Mouse (Mus musculus) ES-E14 (cell line): ENCODE results near the gene Rnls. TPM values are rescaled to one million over a fixed set of nuclear protein-coding genes. Genes with fewer than 3 reads are reported as not detected.

Source experiments
- DNase-seq: peaks from one replicate; pipeline ENCODE4 v3.0.0-alpha.2; 2013; ENCODE audit warnings: low read depth, low spot score
- H3K27ac ChIP-seq: 2 replicates; pipeline ENCODE4 v1.5.1; 2012; ENCODE audit warnings: low read depth, mild to moderate bottlenecking, low read length, moderate library complexity, mixed read lengths; ENCODE audit not compliant: poor library complexity, insufficient read depth, severe bottlenecking
- H3K36me3 ChIP-seq: 2 replicates; pipeline ENCODE4 v1.6.1; 2012; ENCODE audit warnings: mild to moderate bottlenecking, low read length, moderate library complexity, mixed read lengths; ENCODE audit not compliant: control insufficient read depth, poor library complexity, insufficient read depth, severe bottlenecking
- H3K4me1 ChIP-seq, 2 experiments: fragments of 150-350 bp in 1 of 2; sonication (generic) in 1 of 2; 2 replicates each; pipeline ENCODE4 v1.6.1; 2012; ENCODE audit warnings: low read length in 2 of 2, mild to moderate bottlenecking in 1 of 2, mixed read lengths in 1 of 2; ENCODE audit not compliant: control insufficient read depth in 2 of 2, insufficient read depth in 2 of 2, poor library complexity in 1 of 2
- H3K4me3 ChIP-seq, 2 experiments: fragments of 150-350 bp in 1 of 2; sonication (generic) in 1 of 2; 2 replicates each; pipeline ENCODE4 v1.5.1; 2012; ENCODE audit warnings: low read length in 2 of 2, low read depth in 1 of 2, mild to moderate bottlenecking in 1 of 2, mixed read lengths in 1 of 2; ENCODE audit not compliant: insufficient read depth in 1 of 2, poor library complexity in 1 of 2, severe bottlenecking in 1 of 2
- H3K9ac ChIP-seq: 2 replicates; pipeline ENCODE4 v1.6.1; 2012; ENCODE audit warnings: low read depth, mild to moderate bottlenecking, low read length, mixed read lengths; ENCODE audit not compliant: poor library complexity, insufficient read depth, severe bottlenecking
- H3K9me3 ChIP-seq: fragments of 150-350 bp; sonication (generic); 2 replicates; pipeline ENCODE4 v1.6.1; 2012; ENCODE audit warnings: low read depth, mild to moderate bottlenecking, low read length; ENCODE audit not compliant: control insufficient read depth, insufficient read depth
- CHD2 ChIP-seq: IDR thresholded peaks from 2 replicates; pipeline ENCODE4 v1.6.1; 2014; ENCODE audit warnings: mild to moderate bottlenecking, low read depth, low read length, inconsistent platforms
- HCFC1 ChIP-seq: IDR thresholded peaks from 2 replicates; pipeline ENCODE4 v1.6.1; 2012; ENCODE audit warnings: low read length, inconsistent platforms, borderline replicate concordance; ENCODE audit not compliant: insufficient read depth
- MAFK ChIP-seq: IDR thresholded peaks from 2 replicates; pipeline ENCODE4 v1.6.1; 2014; ENCODE audit warnings: mild to moderate bottlenecking, low read depth, low read length, inconsistent platforms; ENCODE audit not compliant: insufficient read depth
- ZC3H11A ChIP-seq: IDR thresholded peaks from 2 replicates; pipeline ENCODE4 v1.6.1; 2012; ENCODE audit warnings: low read depth, mild to moderate bottlenecking, inconsistent platforms, low read length, borderline replicate concordance
- ZNF384 ChIP-seq: IDR thresholded peaks from 2 replicates; pipeline ENCODE4 v1.6.1; 2012; ENCODE audit warnings: low read depth, low read length, inconsistent platforms
- in situ Hi-C, 2 experiments: fragments of 600-800 bp; cut with MboI; formaldehyde crosslinking; loops; one replicate each; pipeline ENCODE4 v1.15.1; 2025; ENCODE audit warnings: low sequenced_read_pairs in 2 of 2, inconsistent platforms in 1 of 2; ENCODE audit not compliant: unreplicated experiment in 2 of 2
- total RNA-seq: library from RNA; depleted of rRNA; stranded (reverse); fragments of 300-350 nt; gene quantifications from 2 replicates; pipeline ENCODE4 v1.2.3, GENCODE M21; 2012

The Rnls gene
- total RNA-seq, 1 experiment: 0.80 TPM

GRCm38 (mm10) chr19:33223276-33223675 is 168.8 kb downstream of the Rnls start:
- in situ Hi-C loops: no loop called here
- no peak for DNase-seq
- Histone ChIP-seq H3K4me1 (no peaks in the 10 kb centered on the region), H3K36me3 (no peaks in the 10 kb centered on the region), H3K4me3 (no peak overlapping the region), H3K9me3 (no peaks in the 10 kb centered on the region), H3K27ac (no peak overlapping the region), H3K9ac (no peak overlapping the region)
- TF ChIP-seq ZC3H11A (no peak), MAFK (no peak), HCFC1 (no peak), CHD2 (no peak), ZNF384 (no peak)

DNA sequence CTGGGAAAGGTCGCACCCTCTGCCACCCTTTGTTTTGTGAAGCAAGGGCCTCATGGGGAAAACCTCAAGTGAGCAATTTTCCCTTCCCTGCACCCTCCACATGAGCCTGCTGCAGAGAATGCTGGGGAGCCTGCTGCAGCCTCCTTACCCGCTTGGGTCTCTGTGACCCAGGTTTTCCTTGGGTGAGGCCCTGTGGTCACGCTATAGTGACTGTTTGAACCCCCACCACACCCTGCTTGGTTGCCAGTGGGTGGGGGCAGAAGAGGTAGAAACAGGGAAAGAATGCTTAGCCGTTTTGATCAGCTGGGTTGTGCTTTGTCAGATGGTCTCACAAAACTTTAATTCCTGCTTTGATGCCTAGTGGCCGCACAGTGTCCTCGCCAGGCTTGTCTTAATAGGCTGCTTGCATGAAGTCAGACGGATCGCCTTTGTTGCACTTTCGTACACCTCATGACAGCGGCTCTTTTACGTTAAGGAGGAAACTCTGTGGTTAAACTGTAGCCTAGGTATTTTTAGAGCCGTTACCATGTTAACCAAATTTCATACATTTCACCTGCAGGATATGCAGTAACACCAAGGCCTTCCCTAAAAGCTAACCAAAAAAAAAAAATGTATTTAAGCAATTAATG is 169.4 kb downstream of the Rnls start:
- H3K27ac ChIP-seq: no peak overlapping the region
- no peaks in the 10 kb centered on the region for H3K36me3 ChIP-seq
- in situ Hi-C loops: no loop called here
- no peaks in the 10 kb centered on the region for H3K9me3 ChIP-seq
- no peaks in the 10 kb centered on the region for H3K4me1 ChIP-seq
- TF ChIP-seq CHD2: no peak
- no peak for TF ChIP-seq HCFC1
- no peak for TF ChIP-seq MAFK
- TF ChIP-seq ZNF384: no peak
- TF ChIP-seq ZC3H11A: no peak
- H3K9ac ChIP-seq: no peak overlapping the region
- H3K4me3 ChIP-seq: no peak overlapping the region
- DNase-seq: no peak

GRCm38 (mm10) chr19:33217791-33218300 is 174.2 kb downstream of the Rnls start:
- no peak for TF ChIP-seq HCFC1
- TF ChIP-seq ZNF384: no peak
- TF ChIP-seq MAFK: no peak
- no peak for TF ChIP-seq CHD2
- TF ChIP-seq ZC3H11A: no peak
- no peak for DNase-seq
- Histone ChIP-seq H3K4me1 (no peaks in the 10 kb centered on the region), H3K9ac (no peak overlapping the region), H3K36me3 (no peaks in the 10 kb centered on the region), H3K9me3 (no peaks in the 10 kb centered on the region), H3K27ac (no peak overlapping the region), H3K4me3 (no peak overlapping the region)
- in situ Hi-C loops: no loop called here

- Histone ChIP-seq H3K9ac (no peak overlapping the region), H3K36me3 (no peaks in the 10 kb centered on the region), H3K4me3 (no peak overlapping the region), H3K27ac (no peak overlapping the region), H3K9me3 (no peaks in the 10 kb centered on the region), H3K4me1 (no peaks in the 10 kb centered on the region)
- TF ChIP-seq ZC3H11A (no peak), HCFC1 (no peak), CHD2 (no peak), MAFK (no peak), ZNF384 (no peak)
- in situ Hi-C loops: no loop called here
- DNase-seq: no peak
Observed at GRCm38 (mm10) chr19:33209709-33210108, 182.4 kb downstream of the Rnls start.

DNA sequence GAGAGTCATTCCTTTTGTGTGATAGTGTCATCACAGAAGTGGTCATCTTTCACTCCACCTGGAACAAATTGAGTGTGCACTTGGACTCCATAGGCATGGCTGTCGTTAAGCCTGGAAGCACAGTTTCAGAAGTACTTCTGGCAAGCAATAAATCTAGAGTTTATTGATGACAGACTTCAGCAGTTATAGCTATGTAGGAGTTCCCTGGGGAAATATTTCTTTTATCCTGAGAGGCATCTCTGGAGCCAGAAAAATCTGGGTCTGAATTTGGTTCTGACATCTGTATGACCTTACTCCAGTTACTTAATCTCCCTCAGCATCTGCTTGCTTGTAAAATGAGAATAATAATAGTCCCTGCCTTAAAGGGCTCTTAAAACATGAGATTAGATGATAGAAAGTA is 184.1 kb downstream of the Rnls start:
- H3K9ac ChIP-seq: no peak overlapping the region
- TF ChIP-seq ZC3H11A: no peak
- no peak for TF ChIP-seq HCFC1
- TF ChIP-seq CHD2: no peak
- no peak for TF ChIP-seq ZNF384
- no peak for TF ChIP-seq MAFK
- in situ Hi-C loops: no loop called here
- no peaks in the 10 kb centered on the region for H3K9me3 ChIP-seq
- no peak for DNase-seq
- no peak overlapping the region for H3K27ac ChIP-seq
- no peaks in the 10 kb centered on the region for H3K4me1 ChIP-seq
- H3K4me3 ChIP-seq: no peak overlapping the region
- no peaks in the 10 kb centered on the region for H3K36me3 ChIP-seq
